Mouse (Mus musculus) kidney, adult 11 months (tissue): ENCODE results near the gene Il1f8.
A peak's percentile ranks its signal among the peaks of the same experiment; 100 is the strongest.

ENCODE experiments used
- DNase-seq: peaks from one replicate; pipeline ENCODE4 v3.0.0; 2022

Gene Il1f8

GRCm38 (mm10) chr2:24152861-24153260, at the start of gene Il1f8:
TSS of gene Il1f8 (plus strand) at chr2:24153161.
- DNase-seq: no peak

GRCm38 (mm10) chr2:24103619-24104289, 49.2 kb upstream of the Il1f8 start:
- DNase-seq: peak; percentile 57

GRCm38 (mm10) chr2:24109085-24109484, 43.9 kb upstream of the Il1f8 start:
- DNase-seq: no peak

GRCm38 (mm10) chr2:24134373-24134772, 18.6 kb upstream of the Il1f8 start:
- no peak for DNase-seq

GRCm38 (mm10) chr2:24181683-24182331, 28.8 kb downstream of the Il1f8 start:
- peak; percentile 66 for DNase-seq

- peak; percentile 33 for DNase-seq
Observed at GRCm38 (mm10) chr2:24182423-24183147, 29.6 kb downstream of the Il1f8 start.

GRCm38 (mm10) chr2:24184092-24184491, 31.1 kb downstream of the Il1f8 start:
- DNase-seq: peak; percentile 12

- no peak for DNase-seq
Observed at GRCm38 (mm10) chr2:24186176-24186575, 33.2 kb downstream of the Il1f8 start, which contains the start of gene Il1f9. TSS of gene Il1f9 (plus strand) at chr2:24186476.

- DNase-seq: no peak
Observed at GRCm38 (mm10) chr2:24187585-24187984, 34.6 kb downstream of the Il1f8 start.

- no peak for DNase-seq
Observed at GRCm38 (mm10) chr2:24188189-24188588, 35.2 kb downstream of the Il1f8 start.
